8 mouse cellular contexts compared by ENCODE assay signal in genomic region chr3:30994859-30995258, GRCm38 (mm10). TPM values are rescaled to one million over a fixed set of nuclear protein-coding genes. Genes with fewer than 3 reads are reported as not detected.
A peak's percentile ranks its signal among the peaks of the same experiment; 100 is the strongest.
DNase-seq lines count a peak whose midpoint lies in the region; ATAC-seq and TF ChIP-seq lines count a peak whose summit lies in the region.

No protein-coding gene starts in this region.

- 0 out of 2 replicates have a peak overlapping the region, but pooled peaks have one; percentile 79 for H3K9ac ChIP-seq in limb, embryonic 15.5 days

- WGBS in cerebellum, adult 2 months, result 16% methylated on average over 6 of the region's 6 CpGs
- 16% methylated on average over 6 of the region's 6 CpGs for WGBS in spleen, adult 2 months
- WGBS in limb, embryonic 15.5 days, result 17% methylated on average over 6 of the region's 6 CpGs

- H3K27ac ChIP-seq in cerebellum, adult 2 months (ENCODE audit: insufficient read depth, low read length), result no peak overlapping the region
- H3K27ac ChIP-seq in spleen, adult 2 months (ENCODE audit: insufficient read depth, low read length), result no peak overlapping the region
- peak overlapping the region; percentile 82; the same call in 1 of the 2 replicates for H3K27ac ChIP-seq in limb, embryonic 15.5 days

- H3K27me3 ChIP-seq in cerebellum, adult 2 months (ENCODE audit: control insufficient read depth, insufficient read depth, low read length), result no peaks in the 10 kb centered on the region
- no peaks in the 10 kb centered on the region for H3K27me3 ChIP-seq in spleen, adult 2 months (ENCODE audit: control insufficient read depth, insufficient read depth, low read length)
- H3K27me3 ChIP-seq in limb, embryonic 15.5 days, result no peaks in the 10 kb centered on the region

- no peaks in the 10 kb centered on the region for H3K9me3 ChIP-seq in limb, embryonic 15.5 days

- peak overlapping the region; percentile 79 for H3K4me3 ChIP-seq in cerebellum, adult 2 months (replicated peaks; ENCODE audit: insufficient read depth, low read depth, low read length)
- H3K4me3 ChIP-seq in spleen, adult 2 months (ENCODE audit: extremely low read depth, insufficient read depth, insufficient read length), result peak overlapping the region; percentile 90
- peak overlapping the region; percentile 91 for H3K4me3 ChIP-seq in limb, embryonic 15.5 days

- no peak for ATAC-seq in limb, embryonic 15.5 days (ENCODE audit: insufficient number of reproducible peaks, low FRiP score, low TSS enrichment, low read depth)
- no peak for ATAC-seq in megakaryocyte progenitor cell, adult 5-6 weeks (replicated peaks; ENCODE audit: poor library complexity)

- no peak for DNase-seq in cerebellum, adult 2 months
- no peak for DNase-seq in cerebellum, postnatal 25 days
- no peak for DNase-seq in spleen, adult 2 months (ENCODE audit: low read depth in 1 of 2, low spot score in 2 of 2)
- no peak for DNase-seq in spleen, postnatal 10 days (ENCODE audit: low spot score in 2 of 2)
- DNase-seq in thymus, postnatal 0 days (ENCODE audit: low spot score), result no peak
- DNase-seq in left cerebral cortex, adult 11 months (ENCODE audit: low spot score), result no peak

- H3K4me1 ChIP-seq in cerebellum, adult 2 months (ENCODE audit: control insufficient read depth, insufficient read depth, low read length), result peaks cover 2% of the 10 kb centered on the region; the same call in 1 of the 2 replicates
- H3K4me1 ChIP-seq in spleen, adult 2 months (ENCODE audit: control insufficient read depth, insufficient read depth, insufficient read length), result peaks cover 2% of the 10 kb centered on the region; the same call in 1 of the 2 replicates
- H3K4me1 ChIP-seq in limb, embryonic 15.5 days, result peaks cover 19% of the 10 kb centered on the region

- TF ChIP-seq CTCF in cerebellum, adult 2 months (IDR thresholded peaks at IDR 0.05; ENCODE audit: borderline replicate concordance, insufficient read depth, low read depth, low read length), result no peak
- TF ChIP-seq CTCF in spleen, adult 2 months (IDR thresholded peaks at IDR 0.05; ENCODE audit: extremely low read depth, insufficient read depth, insufficient read length, insufficient replicate concordance), result no peak

- H3K4me2 ChIP-seq in limb, embryonic 15.5 days, result peak overlapping the region; percentile 53

- no peaks in the 10 kb centered on the region for H3K36me3 ChIP-seq in spleen, adult 2 months (ENCODE audit: control insufficient read depth, insufficient read depth, low read length)
- H3K36me3 ChIP-seq in limb, embryonic 15.5 days, result no peaks in the 10 kb centered on the region

- TF ChIP-seq POLR2A in cerebellum, adult 2 months (IDR thresholded peaks at IDR 0.05; ENCODE audit: borderline replicate concordance, insufficient read depth, low read length), result no peak
- no peak for TF ChIP-seq POLR2A in spleen, adult 2 months (IDR thresholded peaks at IDR 0.05; ENCODE audit: low read depth, low read length)

RNA-seq across cellular contexts. Expression of gene Prkci, which starts 0.7 kb away (rescaled TPM):
- polyA plus RNA-seq in cerebellum, adult 2 months (2012; rRNA removed), result 36.5 and 42.9 TPM in 2 replicates
- polyA plus RNA-seq in spleen, adult 2 months (2012; rRNA removed), result 3.7 and 5.0 TPM in 2 replicates
- 29.7 and 38.6 TPM in 2 replicates for polyA plus RNA-seq in limb, embryonic 15.5 days (2015; fragmentation: Nextera tagmentation; extraction: Ambion mirVana)
- 20.1 TPM in 2 replicates for total RNA-seq in megakaryocyte progenitor cell, adult 5-6 weeks (2015)
- total RNA-seq in megakaryocyte progenitor cell, adult 5-6 weeks (2017), result 18.9 and 19.1 TPM in 2 replicates
- 15.0 and 15.9 TPM in 2 replicates for polyA plus RNA-seq in thymus, postnatal 0 days (2015; fragmentation: Nextera tagmentation; extraction: Ambion mirVana)

RNA-seq across cellular contexts. Expression of gene Phc3, which starts 25.6 kb away (rescaled TPM):
- polyA plus RNA-seq in cerebellum, adult 2 months (2012; rRNA removed), result 25.9 and 30.1 TPM in 2 replicates
- polyA plus RNA-seq in spleen, adult 2 months (2012; rRNA removed), result 27.0 and 31.2 TPM in 2 replicates
- 6.5 and 6.7 TPM in 2 replicates for polyA plus RNA-seq in limb, embryonic 15.5 days (2015; fragmentation: Nextera tagmentation; extraction: Ambion mirVana)
- total RNA-seq in megakaryocyte progenitor cell, adult 5-6 weeks (2015), result 24.0 and 26.8 TPM in 2 replicates
- total RNA-seq in megakaryocyte progenitor cell, adult 5-6 weeks (2017), result 10.4 and 13.7 TPM in 2 replicates
- 4.0 and 5.3 TPM in 2 replicates for polyA plus RNA-seq in thymus, postnatal 0 days (2015; fragmentation: Nextera tagmentation; extraction: Ambion mirVana)
